Mouse (Mus musculus): ENCODE results near the gene Ap4s1. TPM values are rescaled to one million over a fixed set of nuclear protein-coding genes. Genes with fewer than 3 reads are reported as not detected.

Ap4s1 gene
- polyA plus RNA-seq, 1 experiment, result 10.3 TPM

GRCm38 (mm10) chr12:51741690-51742089 is 50.9 kb downstream of the Ap4s1 start:
- Histone ChIP-seq H3K27me3 (ENCODE audit: control insufficient read depth, insufficient read depth, low read length) (no peaks in the 10 kb centered on the region), H3K36me3 (ENCODE audit: control insufficient read depth, insufficient read depth, low read length) (peaks cover 38% of the 10 kb centered on the region), H3K27ac (ENCODE audit: control insufficient read depth, insufficient read depth, low read length) (no peak overlapping the region), H3K4me3 (ENCODE audit: control insufficient read depth, insufficient read depth, low read length) (no peak overlapping the region), H3K4me1 (replicated peaks; ENCODE audit: control insufficient read depth, insufficient read depth, low read length) (no peaks in the 10 kb centered on the region)
- WGBS, result 90% methylated on average over 6 of the region's 6 CpGs
- peak; percentile 37 for DNase-seq
- TF ChIP-seq CTCF (IDR thresholded peaks at IDR 0.05; ENCODE audit: borderline replicate concordance, control insufficient read depth, extremely low read depth, insufficient read depth, low read length, poor library complexity) (no peak), POLR2A (IDR thresholded peaks at IDR 0.05; ENCODE audit: control insufficient read depth, extremely low read depth, insufficient read depth, low read length, poor library complexity) (no peak)

DNA sequence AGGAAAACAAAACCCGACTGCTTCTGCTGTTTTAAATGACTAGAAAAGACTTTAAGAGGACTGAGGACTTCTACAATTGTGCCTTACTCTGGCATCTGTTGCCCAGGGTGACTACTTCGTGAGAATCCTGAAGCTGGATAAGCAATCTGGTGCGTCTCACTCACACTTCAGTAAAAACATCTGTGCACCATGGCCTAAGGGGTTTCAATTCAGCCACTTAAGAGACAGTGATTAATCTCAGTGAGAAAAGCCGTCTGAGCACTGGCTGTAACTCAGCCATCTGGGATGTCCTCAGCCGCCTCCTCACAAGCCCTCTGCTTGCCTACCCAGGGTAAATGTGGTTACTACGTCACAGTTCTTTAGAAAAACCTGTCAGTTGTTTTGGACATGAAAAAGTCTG is 54.1 kb downstream of the Ap4s1 start:
- H3K4me3 ChIP-seq (ENCODE audit: control insufficient read depth, insufficient read depth, low read length), result no peak overlapping the region
- H3K27me3 ChIP-seq (ENCODE audit: control insufficient read depth, insufficient read depth, low read length), result no peaks in the 10 kb centered on the region
- peaks cover 68% of the 10 kb centered on the region for H3K36me3 ChIP-seq (ENCODE audit: control insufficient read depth, insufficient read depth, low read length)
- no peaks in the 10 kb centered on the region for H3K4me1 ChIP-seq (replicated peaks; ENCODE audit: control insufficient read depth, insufficient read depth, low read length)
- H3K27ac ChIP-seq (ENCODE audit: control insufficient read depth, insufficient read depth, low read length), result no peak overlapping the region
- DNase-seq, result no peak
- 94% methylated on average over 6 of the region's 6 CpGs for WGBS
- no peak for TF ChIP-seq POLR2A (IDR thresholded peaks at IDR 0.05; ENCODE audit: control insufficient read depth, extremely low read depth, insufficient read depth, low read length, poor library complexity)
- TF ChIP-seq CTCF (IDR thresholded peaks at IDR 0.05; ENCODE audit: borderline replicate concordance, control insufficient read depth, extremely low read depth, insufficient read depth, low read length, poor library complexity), result no peak

DNA sequence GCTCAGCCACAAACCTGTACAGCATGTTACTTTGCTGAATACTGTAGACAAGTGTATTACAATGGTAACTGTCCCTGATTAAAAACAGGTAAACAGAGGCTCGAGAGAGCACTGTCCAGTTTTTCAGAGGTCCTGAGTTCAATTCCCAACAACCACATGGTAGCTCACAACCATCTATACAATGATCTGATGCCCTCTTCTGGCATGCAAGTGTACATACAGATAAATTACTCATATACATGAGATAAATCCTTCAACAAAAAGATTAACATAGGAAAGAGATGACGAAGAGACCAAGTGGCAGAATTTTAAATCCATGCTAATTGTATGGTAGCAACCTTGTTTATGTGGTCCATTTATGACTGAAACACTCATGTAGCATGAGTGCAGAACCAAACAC is 56.5 kb downstream of the Ap4s1 start:
- Histone ChIP-seq H3K27me3 (ENCODE audit: control insufficient read depth, insufficient read depth, low read length) (no peaks in the 10 kb centered on the region), H3K4me3 (ENCODE audit: control insufficient read depth, insufficient read depth, low read length) (no peak overlapping the region), H3K36me3 (ENCODE audit: control insufficient read depth, insufficient read depth, low read length) (peaks cover 92% of the 10 kb centered on the region), H3K4me1 (replicated peaks; ENCODE audit: control insufficient read depth, insufficient read depth, low read length) (no peaks in the 10 kb centered on the region), H3K27ac (ENCODE audit: control insufficient read depth, insufficient read depth, low read length) (no peak overlapping the region)
- no peak for TF ChIP-seq POLR2A (IDR thresholded peaks at IDR 0.05; ENCODE audit: control insufficient read depth, extremely low read depth, insufficient read depth, low read length, poor library complexity)
- no peak for TF ChIP-seq CTCF (IDR thresholded peaks at IDR 0.05; ENCODE audit: borderline replicate concordance, control insufficient read depth, extremely low read depth, insufficient read depth, low read length, poor library complexity)
- no peak for DNase-seq
- WGBS, result 96% methylated on average over 2 of the region's 2 CpGs

GRCm38 (mm10) chr12:51755938-51756598 is 65.2 kb downstream of the Ap4s1 start:
- Histone ChIP-seq H3K27me3 (ENCODE audit: control insufficient read depth, insufficient read depth, low read length) (no peaks in the 10 kb centered on the region), H3K4me3 (ENCODE audit: control insufficient read depth, insufficient read depth, low read length) (no peak overlapping the region), H3K27ac (ENCODE audit: control insufficient read depth, insufficient read depth, low read length) (no peak overlapping the region), H3K36me3 (ENCODE audit: control insufficient read depth, insufficient read depth, low read length) (peaks cover 82% of the 10 kb centered on the region), H3K4me1 (replicated peaks; ENCODE audit: control insufficient read depth, insufficient read depth, low read length) (no peaks in the 10 kb centered on the region)
- WGBS, result 95% methylated on average over 12 of the region's 12 CpGs
- no peak for DNase-seq
- TF ChIP-seq CTCF (IDR thresholded peaks at IDR 0.05; ENCODE audit: borderline replicate concordance, control insufficient read depth, extremely low read depth, insufficient read depth, low read length, poor library complexity), result no peak
- TF ChIP-seq POLR2A (IDR thresholded peaks at IDR 0.05; ENCODE audit: control insufficient read depth, extremely low read depth, insufficient read depth, low read length, poor library complexity), result no peak

DNA sequence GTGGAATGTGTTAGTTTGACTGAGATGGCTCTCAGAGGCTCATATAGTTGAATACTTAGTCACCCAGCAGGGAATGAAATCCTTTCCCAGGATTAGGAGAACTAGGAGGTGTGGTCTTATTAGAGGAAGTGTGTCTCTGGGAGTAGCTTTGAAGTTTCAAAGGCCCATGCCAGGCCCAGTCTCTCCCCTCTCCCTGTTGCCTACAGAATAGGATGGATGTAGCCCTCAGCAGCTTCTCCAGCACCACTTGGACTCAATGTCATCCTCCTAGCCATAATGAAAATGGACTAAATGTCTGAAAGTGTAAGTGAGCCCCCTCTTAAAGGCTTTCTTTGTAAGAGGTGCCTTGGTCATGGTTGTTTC is 65.7 kb downstream of the Ap4s1 start:
- H3K27ac ChIP-seq (ENCODE audit: control insufficient read depth, insufficient read depth, low read length), result no peak overlapping the region
- no peaks in the 10 kb centered on the region for H3K4me1 ChIP-seq (replicated peaks; ENCODE audit: control insufficient read depth, insufficient read depth, low read length)
- H3K27me3 ChIP-seq (ENCODE audit: control insufficient read depth, insufficient read depth, low read length), result no peaks in the 10 kb centered on the region
- H3K4me3 ChIP-seq (ENCODE audit: control insufficient read depth, insufficient read depth, low read length), result no peak overlapping the region
- DNase-seq, result no peak
- H3K36me3 ChIP-seq (ENCODE audit: control insufficient read depth, insufficient read depth, low read length), result peaks cover 82% of the 10 kb centered on the region
- TF ChIP-seq POLR2A (IDR thresholded peaks at IDR 0.05; ENCODE audit: control insufficient read depth, extremely low read depth, insufficient read depth, low read length, poor library complexity), result no peak
- TF ChIP-seq CTCF (IDR thresholded peaks at IDR 0.05; ENCODE audit: borderline replicate concordance, control insufficient read depth, extremely low read depth, insufficient read depth, low read length, poor library complexity), result no peak

GRCm38 (mm10) chr12:51759374-51759773 is 68.5 kb downstream of the Ap4s1 start:
- TF ChIP-seq POLR2A (IDR thresholded peaks at IDR 0.05; ENCODE audit: control insufficient read depth, extremely low read depth, insufficient read depth, low read length, poor library complexity) (no peak), CTCF (IDR thresholded peaks at IDR 0.05; ENCODE audit: borderline replicate concordance, control insufficient read depth, extremely low read depth, insufficient read depth, low read length, poor library complexity) (no peak)
- Histone ChIP-seq H3K4me3 (ENCODE audit: control insufficient read depth, insufficient read depth, low read length) (no peak overlapping the region), H3K27me3 (ENCODE audit: control insufficient read depth, insufficient read depth, low read length) (no peaks in the 10 kb centered on the region), H3K36me3 (ENCODE audit: control insufficient read depth, insufficient read depth, low read length) (peaks cover 83% of the 10 kb centered on the region), H3K4me1 (replicated peaks; ENCODE audit: control insufficient read depth, insufficient read depth, low read length) (no peaks in the 10 kb centered on the region), H3K27ac (ENCODE audit: control insufficient read depth, insufficient read depth, low read length) (no peak overlapping the region)
- WGBS, result 98% methylated on average over 3 of the region's 3 CpGs
- DNase-seq, result no peak

- DNase-seq, result no peak
- 95% methylated on average over 4 of the region's 4 CpGs for WGBS
- Histone ChIP-seq H3K4me1 (replicated peaks; ENCODE audit: control insufficient read depth, insufficient read depth, low read length) (no peaks in the 10 kb centered on the region), H3K27ac (ENCODE audit: control insufficient read depth, insufficient read depth, low read length) (no peak overlapping the region), H3K27me3 (ENCODE audit: control insufficient read depth, insufficient read depth, low read length) (no peaks in the 10 kb centered on the region), H3K36me3 (ENCODE audit: control insufficient read depth, insufficient read depth, low read length) (peaks cover 78% of the 10 kb centered on the region), H3K4me3 (ENCODE audit: control insufficient read depth, insufficient read depth, low read length) (no peak overlapping the region)
- TF ChIP-seq POLR2A (IDR thresholded peaks at IDR 0.05; ENCODE audit: control insufficient read depth, extremely low read depth, insufficient read depth, low read length, poor library complexity), result no peak
- no peak for TF ChIP-seq CTCF (IDR thresholded peaks at IDR 0.05; ENCODE audit: borderline replicate concordance, control insufficient read depth, extremely low read depth, insufficient read depth, low read length, poor library complexity)
Observed at GRCm38 (mm10) chr12:51767454-51767853, 76.6 kb downstream of the Ap4s1 start.
